Mouse (Mus musculus) gastrocnemius, adult 8-10 months (tissue): ENCODE measurements around the gene Acot3. TPM values are rescaled to one million over a fixed set of nuclear protein-coding genes. Genes with fewer than 3 reads are reported as not detected.
A peak's percentile ranks its signal among the peaks of the same experiment; 100 is the strongest.
"Not testable (repeated sequence)": the region's sequence is repeated elsewhere in the genome, so short reads cannot be mapped to it uniquely, and the experiment has no call there.

Source experiments
- DNase-seq, 2 experiments: peaks; one replicate each; pipeline ENCODE4 v3.0.0; 2022; ENCODE audit warnings: low spot score in 2 of 2
- total RNA-seq, 4 experiments: library from RNA; stranded (reverse); gene quantifications; 2 replicates each; pipeline ENCODE4 v1.2.4; 2022

Gene Acot3
- total RNA-seq, 4 experiments from 2014 or later, result not detected

DNA sequence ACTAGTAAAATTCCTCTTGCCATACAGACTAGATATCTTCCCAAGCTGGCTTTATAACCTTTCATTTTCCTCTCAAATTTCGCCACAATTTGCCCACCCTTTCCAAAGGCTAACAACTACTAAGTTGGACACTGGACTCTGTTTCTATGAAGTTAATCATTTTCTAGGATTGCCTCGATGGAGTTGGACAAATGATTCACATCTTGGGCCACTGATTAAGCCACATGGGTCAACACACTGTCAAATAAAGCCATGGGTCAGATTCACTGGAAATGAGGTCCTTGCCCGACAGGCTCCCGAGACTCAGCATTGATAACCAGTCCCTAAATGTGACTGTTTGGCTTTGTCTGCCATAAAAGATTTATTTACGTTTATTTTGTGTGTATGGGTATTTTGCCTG is 9.7 kb upstream of the Acot3 start:
- no peak for DNase-seq

DNA sequence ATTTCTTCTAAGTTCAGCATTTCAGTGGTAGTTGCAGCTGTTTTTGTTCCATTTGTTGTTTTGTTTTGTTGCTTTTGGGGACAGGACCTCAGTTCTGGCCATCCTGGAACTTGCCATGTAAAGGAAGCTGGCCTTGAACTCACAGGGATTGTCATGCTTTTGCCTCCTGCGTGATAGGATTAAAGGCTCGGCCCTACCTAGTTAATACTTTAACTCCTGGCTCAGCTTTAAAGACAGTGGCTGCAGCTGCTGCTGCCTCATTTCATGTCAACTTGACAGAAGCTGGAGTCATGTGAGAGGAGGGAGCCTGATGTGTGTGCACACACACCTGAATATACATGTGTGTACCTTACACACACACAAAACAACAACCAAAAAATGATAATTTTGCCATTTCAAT is 7.9 kb upstream of the Acot3 start:
- no peak for DNase-seq

DNA sequence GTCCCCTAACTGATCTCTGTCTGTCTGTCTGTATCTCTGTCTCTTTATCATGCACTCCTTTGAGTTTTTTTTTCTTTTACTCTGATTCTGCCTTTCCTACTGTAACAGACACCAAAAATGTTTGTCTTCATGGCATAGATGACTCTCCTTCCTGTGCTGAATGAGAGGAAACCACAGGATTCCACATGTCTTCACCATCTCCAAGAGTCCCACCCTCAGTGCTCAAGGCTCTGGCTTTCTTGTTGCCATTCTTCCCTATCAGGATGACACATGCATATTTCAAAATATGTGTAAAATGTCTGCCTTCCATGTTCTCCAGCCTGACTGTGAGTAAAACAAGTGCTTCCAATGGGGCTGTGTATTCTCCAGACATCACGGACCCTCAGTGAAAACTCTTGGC is 5.0 kb upstream of the Acot3 start:
- DNase-seq, result no peak

DNA sequence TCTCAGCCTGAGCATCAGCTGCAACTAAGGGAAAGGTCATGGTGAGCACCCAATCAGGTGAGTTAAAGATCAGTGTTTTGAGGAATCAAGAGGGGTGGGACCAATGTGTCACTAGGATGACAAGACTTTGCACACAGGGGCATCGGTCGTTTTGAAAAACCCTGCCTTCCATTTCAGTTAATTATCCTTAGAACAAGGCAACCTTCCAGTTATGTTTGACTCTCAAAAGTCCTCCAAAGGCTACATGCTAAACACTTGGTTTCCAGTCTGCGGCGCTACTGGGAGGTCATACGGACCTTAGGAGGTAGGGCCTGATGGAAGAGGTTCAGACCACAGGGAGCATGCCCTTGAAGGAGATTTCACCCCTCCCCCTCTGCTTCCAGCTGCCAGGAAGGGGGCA is 1.2 kb upstream of the Acot3 start:
- not testable (repeated sequence) for DNase-seq

DNA sequence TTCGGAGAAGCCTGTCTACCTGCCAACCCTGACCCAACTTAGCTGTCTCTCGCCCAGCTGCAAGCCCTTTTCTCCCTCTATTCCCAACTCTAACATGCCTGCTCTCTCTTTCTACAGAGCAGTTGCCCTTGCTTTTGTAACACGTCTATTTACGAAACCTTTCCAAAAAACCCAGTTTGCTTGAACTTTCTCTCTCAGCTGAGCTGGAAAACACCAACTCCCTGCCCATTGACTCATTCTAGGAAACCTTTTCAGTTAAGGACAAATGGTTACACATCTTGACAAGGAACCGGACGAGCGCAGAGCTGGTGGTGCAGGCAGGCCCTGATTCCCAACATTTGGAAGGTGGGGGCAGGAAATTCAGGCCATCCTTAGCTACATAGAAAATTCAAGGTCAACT is 665 bp downstream of the Acot3 start:
- DNase-seq, result no peak

DNA sequence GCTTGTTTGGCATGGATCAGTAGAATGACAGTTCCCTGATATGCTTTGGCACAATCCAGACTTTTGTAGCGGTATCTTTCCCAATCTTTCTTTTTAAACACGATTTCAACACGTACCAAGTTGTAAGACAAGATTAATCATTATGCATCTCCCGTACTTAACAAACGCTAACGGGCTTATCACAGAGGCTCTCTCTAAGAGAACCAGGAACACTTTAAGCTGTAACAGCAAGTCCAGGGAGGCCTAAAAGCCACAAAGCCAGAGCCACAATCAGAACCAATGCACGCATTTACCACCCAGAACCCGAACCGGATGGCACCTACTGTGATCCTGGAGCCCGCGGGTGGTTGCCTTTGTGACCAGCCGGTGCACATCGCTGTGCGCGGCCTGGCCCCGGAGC is 1.2 kb downstream of the Acot3 start:
- no peak for DNase-seq

DNA sequence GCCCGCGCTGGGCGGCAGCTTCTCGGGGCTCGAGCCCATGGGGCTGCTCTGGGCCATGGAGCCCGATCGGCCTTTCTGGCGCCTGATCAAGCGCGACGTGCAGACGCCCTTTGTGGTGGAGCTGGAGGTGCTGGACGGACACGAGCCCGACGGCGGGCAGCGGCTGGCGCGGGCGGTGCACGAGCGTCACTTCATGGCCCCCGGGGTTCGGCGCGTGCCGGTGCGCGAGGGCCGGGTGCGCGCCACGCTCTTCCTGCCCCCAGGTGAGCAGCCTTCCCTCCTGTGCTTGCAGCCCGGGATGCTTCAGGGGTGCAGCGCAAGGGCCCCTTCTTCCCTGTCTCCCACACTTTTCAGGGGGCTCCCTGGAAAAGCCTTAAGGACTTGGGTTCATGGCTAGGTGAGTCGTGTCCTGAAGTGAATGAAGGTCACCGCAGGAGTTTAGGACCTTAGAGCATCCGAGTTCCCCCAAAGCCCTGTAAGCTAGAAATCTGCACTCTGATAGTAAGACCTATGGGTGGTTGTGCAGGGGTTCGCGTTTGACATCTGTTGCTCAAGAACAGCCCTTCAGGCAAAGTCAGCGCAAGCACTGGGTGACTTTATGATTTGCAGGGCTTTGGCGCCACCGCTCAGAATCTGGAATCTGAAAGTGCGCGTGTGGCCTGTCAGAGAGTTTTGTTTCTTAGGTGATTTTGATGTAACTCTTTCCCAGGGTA is 1.9 kb downstream of the Acot3 start:
- DNase-seq, result no peak

DNA sequence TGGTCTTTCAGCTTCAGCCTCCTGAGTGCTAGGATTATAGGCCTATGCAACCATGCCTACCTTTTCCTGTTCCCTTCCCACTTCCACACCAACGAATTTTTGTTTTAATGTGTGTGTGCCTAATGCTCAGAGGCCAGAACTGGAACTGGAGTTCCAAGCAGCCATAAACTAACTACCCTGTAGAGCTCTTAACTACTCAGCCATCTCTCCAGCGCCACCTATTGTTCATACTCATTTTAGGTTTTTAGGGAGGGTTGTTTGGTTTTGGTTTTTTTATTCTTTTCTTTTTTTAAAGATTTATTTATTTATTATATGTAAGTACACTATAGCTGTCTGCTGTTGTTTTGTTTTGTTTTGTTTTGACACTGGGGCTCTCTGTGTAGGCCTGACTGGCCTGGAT is 9.0 kb downstream of the Acot3 start:
- DNase-seq, result no peak

DNA sequence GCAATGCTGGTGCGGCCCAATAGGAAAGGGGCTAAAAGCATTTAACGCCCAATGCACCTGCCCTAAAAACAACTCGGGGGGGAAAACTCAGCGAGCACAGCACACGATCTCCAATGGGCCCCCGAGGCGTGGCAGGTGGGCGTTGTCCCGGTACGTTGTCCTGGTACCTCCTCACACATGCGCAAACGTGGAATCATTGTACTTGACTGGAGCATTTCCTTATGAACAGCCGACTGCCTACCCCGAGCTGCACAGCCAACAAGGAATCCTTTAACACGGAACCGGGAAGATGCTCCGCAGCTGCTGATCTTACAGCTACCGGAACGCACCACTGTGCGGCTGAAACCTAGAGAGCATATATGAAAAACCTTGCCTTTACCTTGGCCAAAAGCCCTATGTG is 10.4 kb downstream of the Acot3 start:
- no peak for DNase-seq

DNA sequence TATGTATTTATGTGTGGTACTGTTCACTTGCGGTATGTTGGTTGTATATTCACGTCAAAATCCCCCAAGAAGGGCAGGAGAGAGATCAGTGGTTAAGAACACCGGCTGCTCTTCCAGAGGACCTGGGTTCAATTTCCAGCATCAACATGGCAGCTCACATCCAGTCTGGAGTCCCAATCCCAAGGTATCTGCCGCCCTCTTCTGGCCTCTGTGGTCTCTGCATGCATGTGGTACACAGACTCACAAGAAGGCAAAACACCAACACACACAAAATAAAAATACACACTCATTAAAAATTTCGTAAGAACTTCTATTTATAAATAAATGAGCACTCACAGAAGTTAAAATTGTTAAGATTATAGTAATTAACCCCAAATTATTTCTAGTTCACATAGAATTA is 11.3 kb downstream of the Acot3 start:
- DNase-seq, result no peak

DNA sequence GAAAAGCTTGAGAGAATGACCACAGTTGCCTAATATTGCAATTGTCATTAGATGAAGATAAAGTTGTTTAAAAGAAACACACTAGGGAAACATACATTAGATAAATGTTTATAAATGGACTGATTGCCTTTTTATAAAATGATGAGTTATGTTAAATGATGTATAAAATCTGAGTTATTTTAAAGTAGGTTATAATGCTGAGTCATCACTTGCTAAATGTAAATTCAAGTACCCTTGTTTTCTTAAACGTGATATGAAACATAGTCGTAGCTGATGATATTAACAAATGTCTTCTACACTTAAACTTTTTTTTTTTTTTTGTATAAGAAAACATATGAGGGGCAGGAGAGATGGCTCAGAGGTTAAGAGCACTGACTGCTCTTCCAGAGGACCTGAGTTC is 11.9 kb downstream of the Acot3 start:
- DNase-seq, result no peak

DNA sequence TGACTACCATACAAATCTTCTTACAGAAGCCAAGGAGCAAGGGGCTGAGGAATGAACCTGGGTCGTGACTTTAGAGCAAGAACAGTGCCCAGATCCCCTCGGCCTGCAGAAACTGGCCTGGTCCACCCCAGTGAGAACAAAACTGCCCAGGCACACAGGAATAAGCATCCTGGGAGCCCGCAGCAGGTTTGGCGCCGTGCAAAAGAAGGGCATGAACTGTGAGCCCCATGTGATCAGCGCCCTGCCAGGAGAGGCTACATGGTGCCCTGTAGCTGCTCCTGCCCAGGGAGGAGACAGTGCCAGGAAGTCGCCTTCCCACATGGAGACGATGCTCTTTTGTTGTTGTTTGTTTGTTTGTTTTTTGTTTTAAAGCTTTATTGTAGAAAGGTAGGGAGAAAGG is 12.7 kb downstream of the Acot3 start:
- no peak for DNase-seq

DNA sequence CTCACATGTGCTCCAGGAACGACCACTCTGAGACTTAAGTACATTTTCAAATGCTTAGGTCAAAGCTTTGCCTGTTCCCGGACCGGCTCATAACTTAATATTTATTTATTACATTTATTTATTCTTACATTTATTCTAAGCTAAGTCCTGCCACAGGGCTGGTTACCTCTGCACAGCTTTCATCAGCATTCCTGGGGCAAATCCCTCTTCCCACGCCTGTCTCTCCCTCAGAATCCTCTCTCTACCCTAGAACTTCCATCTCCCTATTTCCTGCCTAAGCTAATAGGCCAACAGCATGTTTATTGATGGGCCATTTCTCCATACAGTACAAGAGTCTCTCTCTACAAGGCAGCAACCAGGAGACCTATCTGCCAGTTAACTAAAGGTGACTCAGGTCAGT is 15.8 kb downstream of the Acot3 start:
- no peak for DNase-seq

DNA sequence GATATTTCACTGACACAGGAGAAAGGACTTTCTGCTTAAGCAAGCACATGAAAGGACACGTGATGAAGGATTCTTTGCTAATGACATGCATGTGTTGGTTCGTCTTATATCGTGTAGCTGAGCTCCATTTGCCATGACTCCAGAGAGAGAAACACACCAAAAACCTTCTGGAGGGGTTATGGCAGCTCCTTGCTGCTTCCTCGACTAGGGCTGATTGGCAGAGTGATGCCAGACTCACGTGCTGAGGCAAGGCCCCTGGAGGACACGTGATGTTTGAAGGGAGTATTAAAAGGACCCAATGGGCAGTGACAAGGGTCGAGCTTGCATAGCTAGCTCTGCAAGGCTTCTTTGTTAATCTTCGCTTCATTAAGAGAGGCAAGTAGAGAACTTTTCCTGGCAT is 16.4 kb downstream of the Acot3 start:
- no peak for DNase-seq

DNA sequence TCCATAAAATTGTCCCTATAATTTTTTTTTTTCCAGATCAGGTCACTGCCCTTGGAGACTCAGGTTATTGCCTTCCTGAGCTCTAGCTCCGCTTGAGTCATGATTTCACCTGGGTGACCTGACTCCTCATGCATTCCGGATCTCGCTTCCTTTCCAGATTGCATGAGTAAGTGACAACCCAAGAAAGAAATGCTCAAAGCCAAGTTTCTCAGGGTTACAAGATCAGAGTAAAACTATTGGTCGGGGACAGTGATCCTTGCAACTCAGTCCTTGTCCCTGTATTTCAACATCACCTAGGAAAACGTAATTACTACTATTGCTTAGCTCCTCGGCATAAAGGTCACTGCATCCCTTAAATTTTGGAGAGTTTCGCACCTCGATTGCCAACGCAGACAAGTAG is 17.0 kb downstream of the Acot3 start, which contains the start of gene Acot5:
Gene Acot5, plus strand, starts transcription at position 340 of the 400 bp plus-strand sequence.
- DNase-seq, result no peak

DNA sequence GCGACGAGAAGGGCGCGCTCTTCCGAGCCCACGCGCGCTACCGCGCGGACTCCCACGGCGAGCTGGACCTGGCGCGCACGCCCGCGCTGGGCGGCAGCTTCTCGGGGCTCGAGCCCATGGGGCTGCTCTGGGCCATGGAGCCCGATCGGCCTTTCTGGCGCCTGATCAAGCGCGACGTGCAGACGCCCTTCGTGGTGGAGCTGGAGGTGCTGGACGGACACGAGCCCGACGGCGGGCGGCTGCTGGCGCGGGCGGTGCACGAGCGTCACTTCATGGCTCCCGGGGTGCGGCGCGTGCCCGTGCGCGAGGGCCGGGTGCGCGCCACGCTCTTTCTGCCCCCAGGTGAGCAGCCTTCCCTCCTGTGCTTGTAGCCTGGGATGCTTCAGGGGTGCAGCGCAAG is 17.6 kb downstream of the Acot3 start:
- DNase-seq, result peak in 1 of 2 experiments; percentile 7

DNA sequence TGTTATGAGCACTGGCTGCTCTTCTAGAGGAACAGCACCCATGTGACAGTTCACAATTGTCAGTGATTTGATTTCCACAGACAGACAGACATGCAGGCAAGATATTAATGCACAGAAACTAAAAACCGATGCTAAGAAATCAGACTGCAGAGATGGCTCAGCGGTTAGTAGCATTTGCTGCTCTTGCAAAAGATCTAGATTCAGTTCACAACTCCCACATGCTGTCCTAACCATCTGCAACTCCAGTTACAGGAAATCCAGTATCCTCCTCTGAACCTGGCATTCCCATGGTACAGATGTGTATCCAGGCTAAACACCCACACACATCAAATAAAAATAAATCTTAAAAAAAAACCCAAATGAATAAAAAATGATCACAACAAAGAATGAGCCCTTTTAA is 19.8 kb downstream of the Acot3 start:
- DNase-seq, result no peak

DNA sequence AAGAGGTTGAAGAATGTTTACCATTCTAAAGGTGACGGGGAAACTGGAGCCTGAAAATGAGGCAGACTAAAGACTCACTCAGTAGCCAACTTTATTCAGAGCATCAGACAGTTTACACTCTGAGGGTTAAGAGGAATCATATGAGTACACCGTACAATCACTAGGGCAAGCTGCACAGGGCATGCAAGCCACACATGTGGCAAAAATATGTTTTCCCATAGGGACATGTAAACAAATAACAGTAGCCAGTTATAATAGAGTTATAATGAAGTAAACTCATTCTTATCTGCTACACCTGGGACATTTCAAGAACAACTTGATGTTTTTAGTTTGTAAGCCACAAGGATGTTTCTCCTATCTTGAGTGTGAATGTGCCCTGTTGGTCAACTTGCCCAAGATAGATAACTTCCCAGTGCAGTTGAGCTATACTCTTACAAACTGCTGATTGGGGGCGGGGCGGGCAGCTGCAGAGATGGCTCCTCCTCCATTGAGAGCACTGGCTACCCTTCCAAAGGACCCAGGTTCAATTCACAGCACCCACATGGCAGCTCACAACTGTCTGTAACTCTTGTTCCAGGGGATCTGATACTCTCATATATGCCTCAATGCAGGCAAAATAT is 25.5 kb downstream of the Acot3 start:
- DNase-seq, result no peak

DNA sequence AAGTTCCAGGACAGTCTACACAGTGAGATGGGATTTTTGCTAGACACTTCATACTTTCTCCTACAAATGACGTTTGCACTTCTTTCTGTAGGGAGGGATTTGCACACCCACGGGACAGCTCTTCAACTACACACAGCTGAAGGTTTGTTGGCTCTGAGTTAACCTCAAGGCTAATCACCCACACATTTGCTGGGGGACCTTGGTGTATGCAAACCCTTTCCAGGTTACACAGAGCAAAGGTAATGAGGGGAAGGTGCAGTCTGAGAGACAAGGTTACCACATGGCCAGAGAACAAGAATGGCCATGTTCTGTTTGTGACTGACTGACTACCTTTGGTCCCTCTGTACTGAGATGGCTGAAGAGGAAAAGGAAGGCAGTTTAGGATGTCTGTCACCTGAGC is 31.9 kb downstream of the Acot3 start:
- no peak for DNase-seq

DNA sequence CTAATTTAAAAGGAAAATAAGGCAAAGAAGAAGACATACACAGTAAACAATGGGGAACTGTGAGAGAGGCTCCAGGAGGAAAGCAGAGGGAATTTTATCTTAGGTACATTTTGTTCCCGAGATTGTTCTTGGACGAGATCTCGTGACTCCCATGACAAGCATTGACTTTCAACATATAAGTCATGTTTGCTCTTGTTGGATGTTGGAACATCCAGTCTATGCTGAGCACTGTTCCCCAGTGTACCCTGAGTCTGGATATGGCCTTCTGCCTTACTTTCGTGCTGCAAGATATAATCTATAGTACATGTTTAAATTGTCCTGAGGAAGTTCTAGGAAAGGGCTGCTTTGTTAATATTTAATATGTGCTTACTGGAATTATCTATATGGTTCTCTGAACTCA is 32.6 kb downstream of the Acot3 start:
- DNase-seq, result no peak

DNA sequence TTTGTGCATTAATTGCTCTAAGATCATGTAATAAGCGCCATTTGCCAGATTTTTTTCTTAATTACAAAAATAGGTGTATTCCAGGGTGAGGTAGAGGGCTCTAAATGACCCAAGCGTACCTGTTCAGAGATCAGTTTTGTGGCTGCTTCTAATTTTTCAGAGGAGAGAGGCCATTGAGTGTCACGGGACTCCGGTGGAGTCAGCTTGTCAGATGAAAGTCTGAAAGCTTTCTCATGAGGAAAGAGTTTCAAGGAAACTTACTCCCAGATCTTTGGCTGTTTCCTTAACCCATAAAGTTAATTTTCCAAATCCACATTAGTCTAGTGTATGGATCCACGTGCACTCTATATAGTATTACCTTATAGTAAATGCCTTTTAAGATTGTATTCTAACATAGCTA is 42.7 kb downstream of the Acot3 start:
- not testable (repeated sequence) for DNase-seq

DNA sequence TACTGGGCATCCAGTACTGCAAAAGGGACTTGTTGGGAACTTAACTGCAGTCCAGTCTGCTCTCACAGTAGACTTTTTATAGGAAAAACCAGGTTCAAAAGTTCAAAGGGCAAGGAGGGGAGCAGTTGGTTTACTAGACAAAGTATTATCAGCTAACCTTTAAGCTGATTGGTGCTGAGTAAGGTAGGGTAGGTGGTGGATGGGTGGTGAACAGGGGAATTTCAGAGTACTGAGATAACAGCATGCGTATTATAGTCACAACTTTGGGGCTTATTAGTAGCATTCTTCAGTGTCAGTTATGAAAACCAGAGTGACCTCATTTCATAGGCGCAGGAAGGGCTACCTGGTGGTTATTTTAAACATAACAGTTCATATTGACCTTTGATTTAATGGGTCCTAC is 47.7 kb downstream of the Acot3 start:
- no peak for DNase-seq

DNA sequence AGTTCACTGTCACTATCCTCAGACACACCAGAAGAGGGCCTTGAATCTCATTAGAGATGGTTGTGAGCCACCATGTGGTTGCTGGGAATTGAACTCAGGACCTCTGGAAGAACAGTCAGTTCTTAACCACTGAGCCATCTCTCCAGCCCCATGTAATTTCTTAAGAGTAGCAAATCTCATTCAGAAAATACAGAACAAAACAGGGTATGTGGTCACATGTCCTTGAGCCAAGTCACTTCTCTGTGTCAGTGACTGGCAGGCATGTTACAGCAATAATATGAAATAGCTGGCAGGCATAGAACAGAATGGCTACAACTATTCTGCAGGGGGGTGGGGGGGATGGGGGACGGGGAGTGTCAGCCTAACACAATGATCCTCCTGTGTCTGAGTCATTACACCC is 48.1 kb downstream of the Acot3 start:
- no peak for DNase-seq
